Mouse (Mus musculus): ENCODE measurements around the gene Dpep1. TPM values are rescaled to one million over a fixed set of nuclear protein-coding genes. Genes with fewer than 3 reads are reported as not detected.

Gene Dpep1
- polyA plus RNA-seq, 1 experiment: 360 TPM

DNA sequence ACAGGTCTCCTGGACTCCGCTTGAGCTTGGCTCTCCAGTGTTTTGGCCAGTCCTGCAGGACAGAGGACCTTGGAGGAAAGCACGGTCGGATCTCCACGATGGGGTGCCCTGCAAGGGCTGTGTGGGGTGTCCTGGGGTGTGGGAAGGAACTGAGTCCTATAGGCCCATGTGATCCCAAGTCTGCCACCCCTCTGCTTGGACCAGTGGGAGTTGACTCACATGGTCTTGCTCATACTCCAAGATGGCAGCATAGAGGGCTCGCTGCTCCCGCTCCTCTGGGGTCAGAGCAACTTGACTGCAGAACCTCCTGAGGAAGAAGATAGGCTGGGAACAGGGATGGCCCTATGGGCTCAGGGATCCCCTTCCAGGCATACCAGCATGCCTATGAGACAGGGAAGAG is 61.7 kb downstream of the Dpep1 start:
- over 99% methylated on average over 6 of the region's 6 CpGs for WGBS
- no peak overlapping the region for H3K27ac ChIP-seq (ENCODE audit: insufficient read depth, low read depth, low read length)
- no peaks in the 10 kb centered on the region for H3K27me3 ChIP-seq (replicated peaks; ENCODE audit: control insufficient read depth, insufficient read depth, low read length)
- H3K36me3 ChIP-seq (ENCODE audit: control insufficient read depth, insufficient read depth, low read length): no peaks in the 10 kb centered on the region
- no peak for TF ChIP-seq CTCF (conservative IDR thresholded peaks at IDR 0.05; ENCODE audit: insufficient read depth, insufficient read length, low read depth, low read length)
- TF ChIP-seq POLR2A (IDR thresholded peaks at IDR 0.05; ENCODE audit: low read depth, low read length): no peak
- peaks cover 5% of the 10 kb centered on the region; the same call in 1 of the 2 replicates for H3K4me1 ChIP-seq (ENCODE audit: control insufficient read depth, insufficient read depth, low read length)
- H3K4me3 ChIP-seq (ENCODE audit: insufficient read depth, low read depth, low read length): no peak overlapping the region
- no peak for DNase-seq

DNA sequence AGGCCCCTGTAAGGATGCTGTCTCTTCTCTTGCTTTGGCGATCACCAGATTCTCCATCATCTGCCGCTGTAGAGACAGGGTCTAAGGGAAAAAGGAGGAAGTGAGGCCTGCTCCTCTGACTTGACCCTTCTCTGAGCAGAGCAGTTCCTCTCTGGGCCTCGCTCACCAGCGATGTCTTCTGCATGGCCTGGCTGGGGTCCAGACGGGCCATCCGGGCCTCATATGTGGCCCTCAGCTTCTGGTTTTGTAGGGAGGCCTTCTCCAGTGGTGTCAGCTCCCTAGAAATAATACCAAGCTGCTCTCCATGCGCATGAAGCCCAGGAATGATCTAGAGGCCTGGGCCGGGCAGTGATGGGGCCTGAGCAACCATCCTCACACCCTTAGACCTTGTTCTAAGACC is 62.6 kb downstream of the Dpep1 start:
- Histone ChIP-seq H3K27me3 (replicated peaks; ENCODE audit: control insufficient read depth, insufficient read depth, low read length) (no peaks in the 10 kb centered on the region), H3K36me3 (ENCODE audit: control insufficient read depth, insufficient read depth, low read length) (no peaks in the 10 kb centered on the region), H3K4me1 (ENCODE audit: control insufficient read depth, insufficient read depth, low read length) (peaks cover 9% of the 10 kb centered on the region; the same call in 1 of the 2 replicates), H3K27ac (ENCODE audit: insufficient read depth, low read depth, low read length) (no peak overlapping the region), H3K4me3 (ENCODE audit: insufficient read depth, low read depth, low read length) (no peak overlapping the region)
- TF ChIP-seq CTCF (conservative IDR thresholded peaks at IDR 0.05; ENCODE audit: insufficient read depth, insufficient read length, low read depth, low read length) (no peak), POLR2A (IDR thresholded peaks at IDR 0.05; ENCODE audit: low read depth, low read length) (no peak)
- DNase-seq: no peak
- WGBS: 85% methylated on average over 8 of the region's 8 CpGs

DNA sequence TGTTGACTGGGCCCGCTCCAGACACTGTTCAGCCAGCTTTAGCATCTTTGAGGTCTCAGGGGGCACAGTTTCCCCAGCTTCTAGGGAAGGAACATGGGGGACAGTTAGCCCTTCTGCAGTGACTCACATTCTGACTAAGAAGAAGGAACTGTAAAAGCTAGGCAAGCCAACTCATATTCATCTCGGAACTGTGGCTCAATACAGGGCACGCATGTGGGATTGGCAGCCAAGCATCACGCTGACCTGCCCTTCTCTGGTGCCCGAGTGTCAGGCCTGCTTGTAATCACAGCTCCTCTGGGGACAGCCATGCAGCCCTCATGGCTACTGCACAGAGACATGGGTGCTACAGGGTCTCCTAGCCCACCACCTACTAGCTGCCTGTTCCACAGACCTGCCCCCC is 64.9 kb downstream of the Dpep1 start:
- WGBS: 93% methylated on average over 5 of the region's 5 CpGs
- Histone ChIP-seq H3K4me1 (ENCODE audit: control insufficient read depth, insufficient read depth, low read length) (peaks cover 10% of the 10 kb centered on the region; the same call in 1 of the 2 replicates), H3K27ac (ENCODE audit: insufficient read depth, low read depth, low read length) (no peak overlapping the region), H3K27me3 (replicated peaks; ENCODE audit: control insufficient read depth, insufficient read depth, low read length) (no peaks in the 10 kb centered on the region), H3K4me3 (ENCODE audit: insufficient read depth, low read depth, low read length) (no peak overlapping the region), H3K36me3 (ENCODE audit: control insufficient read depth, insufficient read depth, low read length) (no peaks in the 10 kb centered on the region)
- DNase-seq: no peak
- TF ChIP-seq POLR2A (IDR thresholded peaks at IDR 0.05; ENCODE audit: low read depth, low read length) (no peak), CTCF (conservative IDR thresholded peaks at IDR 0.05; ENCODE audit: insufficient read depth, insufficient read length, low read depth, low read length) (no peak)

Other genes starting within 250 kb of the Dpep1 start
- 32.7 and 36.1 TPM in 2 replicates for gene Ankrd11, start 144.0 kb upstream of the Dpep1 start, polyA plus RNA-seq (2012; rRNA removed)
- 137 and 150 TPM in 2 replicates for gene Spg7, start 123.3 kb upstream of the Dpep1 start, polyA plus RNA-seq (2012; rRNA removed)
- gene Rpl13, start 83.9 kb upstream of the Dpep1 start, polyA plus RNA-seq (2012; rRNA removed): 960 and 1,412 TPM in 2 replicates
- gene Cpne7, start 68.9 kb upstream of the Dpep1 start, polyA plus RNA-seq (2012; rRNA removed): 2.5 and 3.4 TPM in 2 replicates
- 10.8 and 11.2 TPM in 2 replicates for gene Sult5a1, start 27.9 kb upstream of the Dpep1 start, polyA plus RNA-seq (2012; rRNA removed)
- 99.6 and 112 TPM in 2 replicates for gene Chmp1a, start 26.5 kb downstream of the Dpep1 start, polyA plus RNA-seq (2012; rRNA removed)
- gene Spata33, start 26.6 kb downstream of the Dpep1 start, polyA plus RNA-seq (2012; rRNA removed): 3.5 and 4.6 TPM in 2 replicates
- gene Cdk10, start 38.6 kb downstream of the Dpep1 start, polyA plus RNA-seq (2012; rRNA removed): 53.3 and 53.7 TPM in 2 replicates
- 14.9 and 16.7 TPM in 2 replicates for gene Spata2l, start 50.0 kb downstream of the Dpep1 start, polyA plus RNA-seq (2012; rRNA removed)
- 22.4 and 29.9 TPM in 2 replicates for gene Zfp276, start 68.0 kb downstream of the Dpep1 start, polyA plus RNA-seq (2012; rRNA removed)
- 42.7 and 79.9 TPM in 2 replicates for gene Vps9d1, start 68.1 kb downstream of the Dpep1 start, polyA plus RNA-seq (2012; rRNA removed)
- gene Fanca, start 132.3 kb downstream of the Dpep1 start, polyA plus RNA-seq (2012; rRNA removed): 15.9 and 19.2 TPM in 2 replicates
- gene Spire2, start 146.5 kb downstream of the Dpep1 start, polyA plus RNA-seq (2012; rRNA removed): 6.0 and 7.2 TPM in 2 replicates
- 164 and 166 TPM in 2 replicates for gene Tcf25, start 187.5 kb downstream of the Dpep1 start, polyA plus RNA-seq (2012; rRNA removed)
- not detected in 2 replicates for gene Mc1r, start 220.9 kb downstream of the Dpep1 start, polyA plus RNA-seq (2012; rRNA removed)
- gene Tubb3, start 225.2 kb downstream of the Dpep1 start, polyA plus RNA-seq (2012; rRNA removed): 3.9 and 12.0 TPM in 2 replicates
- gene Def8, start 237.3 kb downstream of the Dpep1 start, polyA plus RNA-seq (2012; rRNA removed): 87.1 and 97.6 TPM in 2 replicates

Data from kidney, adult 2 months (tissue).